Mouse (Mus musculus): Measurements from ENCODE around the gene Pex1.
"Not testable (repeated sequence)": the region's sequence is repeated elsewhere in the genome, so short reads cannot be mapped to it uniquely, and the experiment has no call there.

Gene Pex1

DNA sequence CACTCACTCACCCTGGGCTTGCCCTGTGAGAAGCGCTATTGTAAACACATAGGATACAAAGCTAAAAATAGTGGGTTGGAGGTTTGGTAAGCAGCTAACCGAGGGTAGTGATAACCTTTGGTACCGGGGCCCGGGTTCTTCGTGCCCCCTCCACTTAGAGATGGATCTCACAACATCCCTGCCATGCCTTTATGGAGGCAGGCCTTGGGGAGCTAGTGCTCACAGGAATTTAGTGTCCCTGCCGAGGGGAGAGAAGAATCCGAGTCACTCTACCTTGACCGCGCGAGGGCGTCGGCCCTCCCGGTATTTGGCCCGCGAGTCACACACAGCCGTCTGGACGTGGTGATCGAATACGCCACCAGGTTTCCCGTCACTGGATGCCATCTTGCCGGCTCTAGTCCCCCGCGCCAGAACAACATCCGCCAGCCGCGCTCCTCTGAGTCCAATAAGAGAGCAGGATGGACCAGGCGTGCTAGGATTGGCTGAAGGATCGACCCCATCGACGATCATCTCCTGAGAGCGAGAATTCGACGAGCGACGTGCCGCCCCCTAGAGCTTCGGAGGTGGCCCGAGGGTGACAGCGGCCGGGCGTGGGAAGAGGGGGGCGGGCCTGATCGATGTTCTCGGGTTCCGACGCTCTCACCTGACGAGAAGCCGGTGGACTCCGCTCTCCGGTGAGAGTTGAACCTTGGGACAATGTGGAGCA is at the start of gene Pex1:
Pex1 (plus strand) TSS at position 374 of the 706 bp plus-strand sequence.
- in situ Hi-C loops (cut with MboI, MseI) = loop anchor here (5.0 to 25.0 kb wide), 3 partner anchors 206 to 491 kb away; partner anchors contain the start of genes Ankib1, Cdk6 and Krit1

DNA sequence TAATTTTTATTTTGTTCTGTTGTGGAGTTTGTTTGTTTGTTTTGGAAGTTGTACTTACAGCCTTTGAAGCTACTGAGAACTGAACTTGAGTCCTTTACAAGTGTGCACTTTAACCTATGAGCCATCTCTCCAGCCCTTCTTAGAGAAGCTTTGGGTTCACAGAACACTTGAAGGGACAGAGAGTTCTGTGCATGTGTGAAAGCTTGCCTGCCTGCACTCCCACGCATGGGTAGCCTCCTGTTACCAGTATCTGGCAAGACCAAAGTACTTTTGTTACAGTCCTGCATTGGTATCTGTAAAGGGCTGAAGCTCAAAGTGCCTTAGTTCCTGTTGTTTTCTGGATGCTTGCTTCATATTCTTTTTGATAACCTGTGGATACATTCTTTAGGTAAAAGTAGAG is 49.6 kb upstream of the Pex1 start:
- in situ Hi-C loops (cut with MboI, MseI) = no loop called here

DNA sequence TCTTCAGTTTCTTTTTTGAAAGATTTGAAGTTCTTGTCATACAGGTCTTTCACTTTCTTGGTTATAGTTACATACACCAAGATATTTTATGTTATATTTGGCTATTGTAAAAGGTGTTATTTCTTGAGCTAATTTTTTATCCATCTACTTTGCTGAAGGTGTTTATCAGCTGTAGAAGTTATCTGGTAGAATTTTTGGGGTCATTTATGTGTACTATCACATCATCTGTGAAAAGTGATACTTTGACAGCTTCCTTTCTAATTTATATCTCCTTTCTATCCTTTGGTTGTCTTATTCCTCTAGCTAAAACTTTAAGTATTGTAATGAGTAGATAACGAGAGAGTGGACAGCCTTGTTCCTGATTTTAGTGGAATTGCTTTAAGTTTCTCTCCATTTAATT is 44.4 kb upstream of the Pex1 start:
- in situ Hi-C loops (cut with MboI, MseI) = loop anchor here (5.0 kb wide), 1 partner anchor 41 kb away; no protein-coding TSS in a partner anchor

DNA sequence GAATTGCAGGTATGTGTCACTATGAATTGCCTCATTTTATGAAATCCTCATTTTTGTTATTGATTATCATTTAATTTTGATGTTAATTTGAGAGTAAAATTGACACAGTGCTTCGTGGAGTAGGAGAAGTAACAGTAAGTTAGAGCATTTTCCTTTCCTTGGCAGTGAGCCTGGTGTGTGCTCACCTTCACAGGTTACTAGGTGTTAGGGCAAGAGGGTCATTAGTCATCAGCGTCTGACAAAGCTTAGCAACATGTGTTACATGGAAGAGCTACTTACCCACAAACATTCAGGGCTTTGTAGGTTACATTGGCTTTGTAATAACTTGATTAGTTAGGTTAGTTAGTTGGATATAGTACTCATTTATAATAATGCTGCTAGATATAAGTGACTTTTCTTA is 41.7 kb upstream of the Pex1 start:
- in situ Hi-C loops (cut with MboI, MseI) = loop anchor here (5.0 kb wide), 1 partner anchor 38 kb away; no protein-coding TSS in a partner anchor

DNA sequence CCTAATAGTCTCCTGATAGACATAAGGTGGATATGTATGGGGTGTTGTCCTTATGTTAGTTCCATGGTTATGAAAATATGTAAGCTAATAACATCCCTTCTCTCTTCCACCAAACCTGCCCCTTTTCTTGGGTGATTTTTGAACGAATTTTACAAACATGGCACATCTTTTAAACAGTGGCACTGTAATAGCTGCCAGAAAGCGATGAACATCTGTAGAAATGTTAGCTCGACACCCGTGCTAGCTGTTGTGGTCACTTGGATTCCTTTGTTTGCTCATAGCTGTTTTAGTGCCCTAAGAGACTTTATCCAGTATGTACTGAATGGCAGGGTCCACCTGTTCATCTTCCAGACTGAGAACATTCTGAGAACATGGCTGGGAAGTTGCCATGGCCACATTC is 24.6 kb upstream of the Pex1 start, which contains the start of gene 1700109H08Rik:
1700109H08Rik (plus strand) TSS at position 301 of the 400 bp plus-strand sequence.
- in situ Hi-C loops (cut with MboI, MseI) = no loop called here

DNA sequence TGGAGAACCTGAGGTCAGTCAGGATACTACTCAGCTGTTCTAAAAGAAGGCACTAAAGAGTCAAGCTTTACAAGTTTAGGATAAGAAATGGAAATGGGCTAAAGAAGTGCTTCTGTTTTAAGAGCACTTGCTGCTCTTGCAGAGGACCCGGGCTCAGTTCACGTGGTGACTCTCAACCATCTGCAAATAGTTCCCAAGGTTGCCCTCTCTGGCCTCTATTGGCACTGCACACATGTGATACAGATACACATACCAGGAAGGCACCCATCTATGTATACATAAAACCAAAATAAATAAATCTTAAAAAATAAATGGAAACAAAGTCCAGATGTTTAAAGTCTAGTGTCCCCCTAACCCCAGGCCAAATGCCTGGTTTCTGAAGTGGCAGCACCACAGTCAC is 21.0 kb upstream of the Pex1 start:
- in situ Hi-C loops (cut with MboI, MseI) = loop anchor here (25.0 kb wide), 1 partner anchor 512 kb away; no protein-coding TSS in a partner anchor

DNA sequence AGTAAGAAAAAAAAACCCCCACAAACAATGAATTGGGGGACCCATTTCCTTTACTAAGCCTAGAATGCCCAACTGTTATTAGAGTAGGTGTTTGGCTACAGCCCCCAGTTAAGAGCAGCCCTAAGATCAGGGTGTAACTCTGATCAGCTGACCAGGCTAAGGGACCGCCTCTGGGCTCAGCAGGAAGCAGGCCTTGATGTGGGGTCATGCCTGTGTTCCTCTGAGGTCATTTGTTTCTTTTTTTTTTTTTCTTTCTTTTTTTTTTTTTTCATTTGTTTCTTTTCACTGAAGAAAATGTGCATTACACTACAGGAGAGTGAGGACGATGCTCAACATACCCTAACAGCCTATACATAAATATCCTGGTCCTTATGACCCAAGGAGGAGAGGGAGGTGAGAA is 17.9 kb upstream of the Pex1 start:
- in situ Hi-C loops (cut with MboI, MseI) = loop anchor here (25.0 kb wide), 1 partner anchor 509 kb away; no protein-coding TSS in a partner anchor

DNA sequence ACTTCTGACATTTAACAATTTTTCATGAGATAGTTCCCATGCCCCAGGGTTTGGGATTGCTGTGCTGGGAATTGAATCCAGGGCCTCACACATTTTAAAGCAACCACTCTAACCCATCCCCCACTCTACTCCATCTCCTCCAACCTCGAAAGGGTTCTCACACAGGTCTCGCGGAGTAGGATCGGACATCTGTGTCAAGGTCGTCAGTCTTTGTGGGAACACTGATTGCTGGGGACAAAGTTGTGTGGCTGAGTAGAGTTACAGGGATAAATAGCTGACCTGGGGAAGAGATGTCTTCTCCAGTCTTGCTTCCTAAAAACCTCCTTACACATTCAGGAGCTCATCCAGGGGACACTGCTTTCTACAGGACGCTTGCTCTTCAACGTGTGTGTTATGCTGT is 16.8 kb upstream of the Pex1 start:
- in situ Hi-C loops (cut with MboI, MseI) = loop anchor here (25.0 kb wide), 1 partner anchor 508 kb away; no protein-coding TSS in a partner anchor

DNA sequence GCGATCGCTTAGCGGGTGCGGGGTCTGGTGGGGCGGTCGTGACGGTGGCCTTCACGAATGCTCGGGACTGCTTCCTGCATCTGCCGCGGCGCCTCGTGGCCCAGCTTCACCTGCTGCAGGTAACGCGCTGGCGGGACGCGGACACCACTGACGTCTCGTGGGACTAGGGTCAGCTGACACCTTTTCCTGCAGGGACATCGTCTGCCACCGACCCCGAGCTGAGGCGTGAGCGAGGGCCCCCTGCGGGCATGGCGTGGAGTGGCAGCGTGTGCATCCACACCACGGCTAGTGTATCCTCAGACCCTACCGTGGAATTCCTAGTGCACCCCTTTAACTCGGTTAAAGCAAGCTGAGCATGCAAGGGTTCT is 517 bp downstream of the Pex1 start, which contains the start of gene Rbm48:
Rbm48 (minus strand) TSS at position 187 of the 368 bp plus-strand sequence.
- in situ Hi-C loops (cut with MboI, MseI) = loop anchor here (5.0 to 25.0 kb wide), 3 partner anchors 206 to 491 kb away; partner anchors contain the start of genes Ankib1, Cdk6 and Krit1

DNA sequence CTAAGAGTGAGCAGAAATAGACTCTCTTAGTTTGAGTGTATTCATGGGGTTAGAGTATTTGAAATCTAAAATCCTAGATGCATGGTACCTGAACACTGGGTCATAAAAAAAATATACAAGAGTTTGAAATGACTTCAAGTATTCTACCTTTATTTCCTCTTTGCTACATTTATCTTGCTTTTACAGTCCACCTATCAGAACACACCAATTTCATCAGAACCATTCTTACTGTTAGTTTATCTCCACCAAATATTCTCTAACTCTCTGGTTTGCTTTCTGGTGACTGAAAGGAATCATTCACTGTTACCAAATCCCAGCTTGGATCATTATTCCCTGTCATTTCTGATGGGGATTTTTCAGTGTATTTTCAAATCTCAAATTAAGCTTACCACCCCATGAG is 1.3 kb downstream of the Pex1 start:
- in situ Hi-C loops (cut with MboI, MseI) = loop anchor here (5.0 to 25.0 kb wide), 3 partner anchors 205 to 490 kb away; partner anchors contain the start of genes Ankib1, Cdk6 and Krit1

DNA sequence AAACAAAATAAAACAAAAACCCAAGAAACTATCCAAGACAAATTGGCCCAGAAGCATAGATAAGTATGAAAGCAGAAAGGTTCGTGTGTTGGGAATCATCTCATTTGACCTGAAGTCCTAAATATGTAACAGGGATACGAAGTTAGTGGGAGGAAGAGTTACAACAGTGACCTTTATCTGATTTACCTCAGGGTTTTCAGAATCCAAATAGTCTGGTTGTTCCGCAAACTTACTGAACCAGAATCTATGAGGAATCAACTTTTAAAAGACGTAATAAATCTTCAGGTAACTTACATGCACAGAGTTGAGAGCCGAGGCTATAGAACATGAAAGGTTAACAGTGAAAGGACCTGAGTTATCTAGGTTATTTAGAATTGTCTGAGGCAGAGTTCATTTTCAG is 2.9 kb downstream of the Pex1 start:
- in situ Hi-C loops (cut with MboI, MseI) = loop anchor here (5.0 to 25.0 kb wide), 3 partner anchors 204 to 489 kb away; partner anchors contain the start of genes Ankib1, Cdk6 and Krit1

DNA sequence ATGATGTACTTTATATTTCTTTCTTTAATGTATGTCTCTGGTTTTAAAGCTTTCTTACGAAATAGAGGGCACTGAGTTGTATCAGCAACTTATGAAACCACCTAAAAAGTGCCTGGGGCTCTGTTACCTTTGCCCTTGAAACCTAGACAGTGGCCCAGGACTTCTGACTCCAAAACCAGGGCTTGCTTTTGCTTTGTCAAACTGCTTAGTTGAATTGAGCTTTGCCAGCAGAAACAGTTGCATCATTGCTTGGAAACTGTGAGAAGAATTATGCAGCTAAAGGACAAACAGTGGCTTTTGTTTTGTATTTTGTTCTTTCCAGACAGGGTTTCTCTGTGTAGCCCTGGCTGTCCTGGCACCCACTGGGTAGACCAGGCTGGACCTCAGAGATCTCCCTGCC is 4.4 kb downstream of the Pex1 start:
- in situ Hi-C loops (cut with MboI, MseI) = no loop called here

DNA sequence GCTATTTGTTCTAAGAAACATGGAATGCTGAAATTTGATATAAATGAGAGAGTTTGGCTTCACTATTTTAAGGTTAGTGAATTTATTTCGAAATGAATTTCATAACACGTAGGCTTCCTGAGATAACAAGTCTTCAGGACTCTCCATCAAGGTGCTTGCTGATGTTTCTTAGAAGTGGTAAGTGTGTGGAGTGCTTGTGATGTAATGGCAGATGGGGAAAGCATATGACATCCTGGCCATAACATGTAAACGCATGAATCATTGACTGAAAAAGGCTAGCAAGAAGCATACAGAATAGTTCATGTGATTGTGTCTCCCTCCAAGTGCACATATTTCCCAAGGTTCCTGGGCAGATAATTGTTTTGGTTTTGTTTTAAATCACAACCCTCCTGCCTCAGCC is 4.9 kb downstream of the Pex1 start:
- in situ Hi-C loops (cut with MboI, MseI) = no loop called here

DNA sequence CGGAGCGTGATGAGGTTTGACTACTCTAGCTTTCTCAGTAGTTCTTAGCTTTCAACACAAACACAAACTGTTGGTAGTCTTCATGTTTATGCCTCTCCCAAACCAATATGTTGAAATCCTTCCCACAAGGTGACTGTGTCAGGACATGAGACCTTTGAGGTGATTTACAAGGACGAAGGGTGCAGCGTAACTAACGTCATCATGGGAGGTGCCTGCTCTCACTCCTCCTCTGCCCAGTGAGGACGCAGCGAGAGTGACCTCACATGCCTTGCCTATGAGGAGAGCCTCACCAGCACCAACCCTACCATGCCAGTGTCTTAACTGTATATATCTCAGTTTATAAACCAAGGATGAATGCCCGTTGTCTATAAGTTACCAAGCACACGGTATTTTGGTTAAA is 11.2 kb downstream of the Pex1 start:
- in situ Hi-C loops (cut with MboI, MseI) = no loop called here

DNA sequence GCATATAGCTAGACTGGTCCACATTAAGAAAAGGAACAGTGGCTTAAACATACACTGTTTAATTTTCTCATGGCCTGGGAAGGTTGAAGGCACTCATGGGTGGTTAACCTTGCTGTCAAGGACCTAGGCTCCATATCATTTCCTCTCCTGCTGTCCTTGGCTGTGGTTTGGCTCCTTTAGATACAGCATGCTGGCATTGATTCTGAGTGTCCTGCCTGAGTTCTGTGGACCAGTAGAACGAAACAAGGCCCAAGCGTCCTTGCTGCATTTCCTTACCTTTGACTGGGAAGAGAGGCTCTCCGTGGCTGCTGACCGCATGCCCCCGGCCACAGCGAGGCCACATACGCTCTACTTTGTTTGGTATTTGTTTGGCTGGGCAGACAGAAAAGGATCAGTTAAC is 13.4 kb downstream of the Pex1 start:
- in situ Hi-C loops (cut with MboI, MseI) = no loop called here

DNA sequence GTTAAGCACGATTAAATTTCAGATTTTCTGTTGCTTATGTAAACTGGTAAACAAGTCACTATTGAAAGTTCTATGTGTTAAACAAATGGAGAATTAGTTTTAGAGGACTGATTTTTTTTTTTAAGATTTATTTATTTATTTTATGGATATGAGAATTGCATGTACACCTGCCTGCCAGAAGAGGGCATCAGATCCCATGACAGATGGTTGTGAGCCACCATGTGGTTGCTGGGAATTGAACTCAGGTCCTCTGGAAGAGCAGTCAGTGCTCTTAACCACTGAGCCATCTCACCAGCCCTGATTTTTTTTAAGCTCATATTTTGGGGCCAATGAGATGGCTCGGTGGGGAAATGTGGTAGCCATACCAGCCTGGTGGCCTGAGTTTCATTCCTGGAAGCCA is 16.0 kb downstream of the Pex1 start:
- in situ Hi-C loops (cut with MboI, MseI) = not testable (repeated sequence)

DNA sequence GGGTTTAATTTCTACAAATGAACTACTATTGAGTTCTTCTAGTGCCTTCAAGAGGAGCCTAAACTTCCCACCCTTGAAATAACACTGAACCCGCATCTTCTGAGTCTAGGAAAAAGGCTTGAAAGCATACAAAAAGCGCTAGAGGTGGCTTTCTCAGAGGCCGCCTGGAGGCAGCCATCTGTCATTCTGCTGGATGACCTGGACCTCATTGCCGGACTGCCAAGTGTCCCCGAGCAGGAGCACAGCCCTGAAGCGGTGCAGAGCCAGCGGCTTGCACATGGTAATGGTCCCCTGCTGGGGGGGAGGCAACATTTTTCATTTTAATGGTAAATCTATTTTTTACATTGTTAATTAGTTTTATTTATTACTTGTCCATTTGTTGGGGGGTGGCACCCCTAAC is 24.6 kb downstream of the Pex1 start:
- in situ Hi-C loops (cut with MboI, MseI) = no loop called here

DNA sequence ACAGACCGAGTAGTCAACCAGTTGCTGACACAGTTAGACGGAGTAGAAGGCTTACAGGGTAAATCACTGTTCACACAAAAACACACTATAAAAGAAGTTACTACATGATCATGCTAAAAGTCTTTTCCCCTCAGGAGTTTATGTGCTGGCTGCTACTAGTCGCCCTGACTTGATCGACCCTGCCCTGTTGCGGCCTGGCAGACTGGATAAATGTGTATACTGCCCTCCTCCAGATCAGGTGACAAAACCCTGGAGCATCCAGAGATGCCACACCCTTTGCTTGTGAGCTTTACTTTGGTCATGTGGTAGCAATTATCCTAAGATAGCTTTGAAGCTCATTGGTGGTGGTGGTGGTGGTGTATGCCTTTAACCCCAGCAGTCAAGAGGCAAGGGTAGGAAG is 34.2 kb downstream of the Pex1 start:
- in situ Hi-C loops (cut with MboI, MseI) = no loop called here

DNA sequence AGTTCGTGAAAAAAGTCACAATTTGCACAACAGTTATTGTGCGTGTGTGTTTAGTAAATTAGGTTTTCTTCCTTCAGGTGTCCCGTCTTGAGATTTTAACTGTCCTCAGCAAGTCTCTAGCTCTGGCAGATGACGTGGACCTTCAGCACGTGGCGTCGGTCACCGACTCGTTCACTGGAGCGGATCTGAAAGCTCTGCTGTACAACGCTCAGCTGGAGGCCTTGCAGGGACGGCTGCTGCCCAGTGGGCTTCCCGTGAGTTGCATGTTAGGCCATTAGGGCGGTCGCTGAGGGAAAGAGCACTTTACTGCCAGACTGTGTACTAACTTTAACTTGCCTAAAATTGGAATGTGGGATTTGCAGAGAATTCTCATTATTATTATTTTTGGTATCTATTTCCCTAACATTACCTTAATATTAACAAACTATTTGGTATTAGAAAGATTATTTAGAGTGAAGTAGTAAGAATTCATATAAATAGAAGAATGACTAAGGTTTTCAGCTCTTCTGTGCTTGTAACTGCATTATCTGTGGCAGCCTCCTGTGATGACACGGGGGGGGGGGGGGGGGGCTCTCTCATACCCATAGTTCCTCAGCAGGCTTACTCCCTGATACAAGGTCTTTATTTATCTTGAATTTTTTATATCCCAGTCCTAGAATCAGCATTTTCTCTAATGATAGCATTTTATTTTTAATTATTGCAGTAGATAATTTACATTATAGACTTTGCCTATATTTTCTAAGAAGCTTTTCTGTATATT is 35.8 kb downstream of the Pex1 start:
- in situ Hi-C loops (cut with MboI, MseI) = no loop called here

DNA sequence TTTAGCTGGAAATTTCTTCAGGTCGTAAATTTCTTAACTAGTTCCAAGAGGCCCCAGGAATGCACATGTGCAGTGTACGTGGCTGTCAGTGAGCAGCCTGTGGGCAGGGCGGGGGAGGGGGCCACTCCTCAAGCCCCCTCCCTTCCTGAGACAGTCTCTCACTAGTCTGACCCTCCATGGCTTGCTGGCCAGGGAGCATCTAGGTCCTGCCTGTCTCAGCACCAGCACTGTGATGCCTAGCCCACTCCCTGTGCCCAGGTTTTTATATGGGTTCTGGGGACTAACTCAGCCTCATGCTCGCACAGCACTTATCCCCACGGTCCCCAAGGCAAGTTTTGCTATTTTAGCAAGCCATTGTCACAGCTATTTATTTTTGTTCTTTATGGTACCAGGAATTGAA is 36.4 kb downstream of the Pex1 start:
- in situ Hi-C loops (cut with MboI, MseI) = no loop called here

DNA sequence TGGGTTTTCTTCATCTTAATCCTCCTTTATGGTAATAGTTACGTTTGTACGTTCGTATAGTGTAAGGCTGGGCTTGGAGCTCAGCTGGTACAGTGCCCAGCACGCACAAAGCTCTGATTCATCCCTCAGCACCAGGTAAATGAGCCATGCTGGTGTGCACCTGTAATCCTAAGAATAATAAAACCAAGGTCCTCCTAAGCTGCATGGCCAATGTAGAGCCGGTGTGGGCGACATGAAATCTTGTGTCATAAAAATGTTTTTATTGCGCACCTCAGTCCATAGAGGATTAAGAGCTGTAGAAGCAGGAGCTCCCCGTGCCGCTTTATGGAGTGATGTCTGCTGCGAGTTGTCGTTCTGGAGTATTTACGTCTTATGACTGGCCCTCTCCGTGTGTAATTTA is 37.4 kb downstream of the Pex1 start:
- in situ Hi-C loops (cut with MboI, MseI) = no loop called here

DNA sequence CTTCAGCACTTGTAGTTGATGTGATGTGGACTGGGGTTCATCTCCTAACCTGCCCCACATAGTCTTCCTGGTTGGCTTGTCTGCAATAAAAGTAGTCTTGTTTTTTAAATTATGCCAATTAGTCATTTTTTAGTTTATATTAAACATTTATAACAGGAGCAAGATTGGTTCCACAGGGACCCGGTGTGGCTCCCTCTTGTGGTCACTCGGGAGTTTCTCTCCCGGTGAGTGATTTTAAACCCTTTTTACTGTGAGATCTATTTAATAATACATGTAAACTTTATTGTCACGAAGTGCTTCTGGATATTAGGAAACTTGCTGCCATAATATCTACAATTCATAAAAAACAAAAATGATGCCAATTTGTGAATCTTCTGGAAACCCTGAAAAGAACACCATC is 38.1 kb downstream of the Pex1 start:
- in situ Hi-C loops (cut with MboI, MseI) = no loop called here
